Mouse (Mus musculus) gastrocnemius, adult 2 months (tissue): ENCODE results near the gene Rab6b. TPM values are rescaled to one million over a fixed set of nuclear protein-coding genes. Genes with fewer than 3 reads are reported as not detected.

Experiments used
- DNase-seq: peaks from one replicate; pipeline ENCODE4 v3.0.0; 2022
- H3K27ac ChIP-seq: fragments of 200-600 bp; 2 replicates; pipeline ENCODE4 v1.8.1; 2022; ENCODE audit warnings: mild to moderate bottlenecking
- H3K4me3 ChIP-seq: fragments of 200-600 bp; 2 replicates; pipeline ENCODE4 v1.8.1; 2022; ENCODE audit warnings: mild to moderate bottlenecking, moderate library complexity
- CTCF ChIP-seq: fragments of 200-600 bp; IDR thresholded peaks from 2 replicates; pipeline ENCODE4 v1.8.1; 2022; ENCODE audit warnings: antibody characterized with exemption, mild to moderate bottlenecking, moderate library complexity
- intact Hi-C: fragments of 180-260 bp; cut with DNase I; formaldehyde crosslinking; loops from one replicate; pipeline ENCODE4 v1.15.1; 2025
- long read RNA-seq, 2 experiments: library from polyadenylated mRNA; stranded (forward); transcript quantifications; one replicate each; pipeline ENCODE4 v2.0.0; 2021
- total RNA-seq, 2 experiments: library from RNA; stranded (reverse); gene quantifications; 2 replicates each; pipeline ENCODE4 v1.2.3; 2021

Rab6b gene
- 1 to 10 TPM; 1.1 to 1.2 TPM for total RNA-seq
- long read RNA-seq, experiment 1, partial matches to known transcripts = 0 of 1 reads
- long read RNA-seq, experiment 1, other reads (novel, unspliced or antisense) = 1 of 1 reads
- long read RNA-seq, experiment 2 = 0 reads

- peak; percentile 63 for DNase-seq
- Histone ChIP-seq H3K27ac (peak within 1 kb of the TSS; percentile 43), H3K4me3 (peak within 1 kb of the TSS; percentile 75)
- intact Hi-C loops = no loop called here
- no peak for TF ChIP-seq CTCF
Observed at GRCm38 (mm10) chr9:103111621-103112470, at the start of gene Rab6b. Rab6b (plus strand) TSS chr9:103111787.

- intact Hi-C loops = no loop called here
- TF ChIP-seq CTCF = no peak
- no peak for DNase-seq
Observed at GRCm38 (mm10) chr9:103063591-103063990, 48.0 kb upstream of the Rab6b start.

GRCm38 (mm10) chr9:103066845-103067244 is 44.7 kb upstream of the Rab6b start:
- H3K4me3 ChIP-seq = no peak overlapping the region
- no peak for TF ChIP-seq CTCF
- no peak for DNase-seq
- intact Hi-C loops = no loop called here
- H3K27ac ChIP-seq = no peak overlapping the region

More at GRCm38 (mm10) chr9:103063591-103063990, 48.0 kb upstream of the Rab6b start:
- Histone ChIP-seq H3K27ac (no peak overlapping the region), H3K4me3 (no peak overlapping the region)

- H3K4me3 ChIP-seq = no peak overlapping the region
- DNase-seq = no peak
- no peak overlapping the region for H3K27ac ChIP-seq
- intact Hi-C loops = no loop called here
- TF ChIP-seq CTCF = no peak
Observed at GRCm38 (mm10) chr9:103067651-103068050, 43.9 kb upstream of the Rab6b start.

- no peak for TF ChIP-seq CTCF
- no peak overlapping the region for H3K4me3 ChIP-seq
- H3K27ac ChIP-seq = no peak overlapping the region
- no peak for DNase-seq
- intact Hi-C loops = no loop called here
Observed at GRCm38 (mm10) chr9:103068769-103069168, 42.8 kb upstream of the Rab6b start.

GRCm38 (mm10) chr9:103071541-103072203 is 39.9 kb upstream of the Rab6b start:
- no peak overlapping the region for H3K4me3 ChIP-seq
- no peak for DNase-seq
- H3K27ac ChIP-seq = no peak overlapping the region
- intact Hi-C loops = no loop called here
- no peak for TF ChIP-seq CTCF

- DNase-seq = no peak
- no peak overlapping the region for H3K4me3 ChIP-seq
- TF ChIP-seq CTCF = no peak
- intact Hi-C loops = no loop called here
- H3K27ac ChIP-seq = no peak overlapping the region
Observed at GRCm38 (mm10) chr9:103072204-103072599, 39.4 kb upstream of the Rab6b start.

- no peak for TF ChIP-seq CTCF
- no peak for DNase-seq
- Histone ChIP-seq H3K27ac (no peak overlapping the region), H3K4me3 (no peak overlapping the region)
- intact Hi-C loops = no loop called here
Observed at GRCm38 (mm10) chr9:103072926-103073515, 38.6 kb upstream of the Rab6b start.

- no peak for DNase-seq
- H3K4me3 ChIP-seq = no peak overlapping the region
- no peak overlapping the region for H3K27ac ChIP-seq
- TF ChIP-seq CTCF = no peak
- intact Hi-C loops = no loop called here
Observed at GRCm38 (mm10) chr9:103076836-103077531, 34.6 kb upstream of the Rab6b start.

GRCm38 (mm10) chr9:103078194-103078691 is 33.3 kb upstream of the Rab6b start:
- DNase-seq = no peak
- no peak for TF ChIP-seq CTCF
- Histone ChIP-seq H3K27ac (no peak overlapping the region), H3K4me3 (no peak overlapping the region)
- intact Hi-C loops = no loop called here

- no peak overlapping the region for H3K4me3 ChIP-seq
- intact Hi-C loops = no loop called here
- H3K27ac ChIP-seq = no peak overlapping the region
- no peak for TF ChIP-seq CTCF
- DNase-seq = no peak
Observed at GRCm38 (mm10) chr9:103080211-103080610, 31.4 kb upstream of the Rab6b start.

- no peak overlapping the region for H3K4me3 ChIP-seq
- intact Hi-C loops = no loop called here
- no peak overlapping the region for H3K27ac ChIP-seq
- no peak for TF ChIP-seq CTCF
- no peak for DNase-seq
Observed at GRCm38 (mm10) chr9:103082246-103082975, 29.2 kb upstream of the Rab6b start.
